Mouse (Mus musculus): Measurements from ENCODE around the gene Psma7.

Psma7 gene

GRCm38 (mm10) chr2:179998431-179998830, 43.8 kb downstream of the Psma7 start:
- DNase-seq, result no peak

GRCm38 (mm10) chr2:179993071-179993470, 49.2 kb downstream of the Psma7 start:
- DNase-seq, result no peak

- DNase-seq, result no peak
These were observed 53.1 kb downstream of the Psma7 start for GRCm38 (mm10) chr2:179989098-179989497.

GRCm38 (mm10) chr2:179986437-179987022, 55.7 kb downstream of the Psma7 start:
- DNase-seq, result no peak
